Mouse (Mus musculus): ENCODE measurements around the gene Trim39. TPM values are rescaled to one million over a fixed set of nuclear protein-coding genes. Genes with fewer than 3 reads are reported as not detected.
"Not testable (repeated sequence)": the region's sequence is repeated elsewhere in the genome, so short reads cannot be mapped to it uniquely, and the experiment has no call there.

Trim39 gene
- polyA plus RNA-seq, 1 experiment from 2014 or later = 10.6 TPM

- Histone ChIP-seq H3K27me3 (replicated peaks; ENCODE audit: control insufficient read depth, insufficient read depth, low read length) (peaks cover 15% of the 10 kb centered on the region), H3K9me3 (ENCODE audit: control insufficient read depth, low read length) (no peaks in the 10 kb centered on the region), H3K4me1 (ENCODE audit: control insufficient read depth, insufficient read depth, low read length) (peaks cover 15% of the 10 kb centered on the region; the same call in 1 of the 2 replicates), H3K27ac (ENCODE audit: low read length) (no peak overlapping the region), H3K4me3 (ENCODE audit: low read length) (no peak overlapping the region), H3K4me2 (ENCODE audit: low read depth, low read length) (no peak overlapping the region), H3K9ac (ENCODE audit: low read depth, low read length) (no peak overlapping the region), H3K36me3 (ENCODE audit: control insufficient read depth, insufficient read depth, low read length) (no peaks in the 10 kb centered on the region)
- ATAC-seq = no peak
- WGBS = 42% methylated on average over 6 of the region's 6 CpGs
Observed at GRCm38 (mm10) chr17:36253087-36253600, 18.9 kb downstream of the Trim39 start.

GRCm38 (mm10) chr17:36252250-36252876 is 19.7 kb downstream of the Trim39 start:
- 9% methylated on average over 25 of the region's 25 CpGs for WGBS
- Histone ChIP-seq H3K36me3 (ENCODE audit: control insufficient read depth, insufficient read depth, low read length) (no peaks in the 10 kb centered on the region), H3K9ac (ENCODE audit: low read depth, low read length) (no peak overlapping the region), H3K4me3 (ENCODE audit: low read length) (peak overlapping the region; percentile 19; the same call in 1 of the 2 replicates), H3K27ac (ENCODE audit: low read length) (no peak overlapping the region), H3K9me3 (ENCODE audit: control insufficient read depth, low read length) (no peaks in the 10 kb centered on the region), H3K4me1 (ENCODE audit: control insufficient read depth, insufficient read depth, low read length) (peaks cover 11% of the 10 kb centered on the region; the same call in 1 of the 2 replicates), H3K27me3 (replicated peaks; ENCODE audit: control insufficient read depth, insufficient read depth, low read length) (peaks cover 15% of the 10 kb centered on the region), H3K4me2 (ENCODE audit: low read depth, low read length) (peak overlapping the region; percentile 46)
- ATAC-seq = peak; percentile 30; the same call in 1 of the 2 replicates

- Histone ChIP-seq H3K9ac (ENCODE audit: low read depth, low read length) (no peak overlapping the region), H3K4me2 (ENCODE audit: low read depth, low read length) (peak overlapping the region; percentile 45), H3K27me3 (replicated peaks; ENCODE audit: control insufficient read depth, insufficient read depth, low read length) (peaks cover 15% of the 10 kb centered on the region), H3K9me3 (ENCODE audit: control insufficient read depth, low read length) (no peaks in the 10 kb centered on the region), H3K4me3 (ENCODE audit: low read length) (peak overlapping the region; percentile 24), H3K36me3 (ENCODE audit: control insufficient read depth, insufficient read depth, low read length) (no peaks in the 10 kb centered on the region), H3K4me1 (ENCODE audit: control insufficient read depth, insufficient read depth, low read length) (peaks cover 7% of the 10 kb centered on the region; the same call in 1 of the 2 replicates), H3K27ac (ENCODE audit: low read length) (no peak overlapping the region)
- WGBS = 11% methylated on average over 33 of the region's 33 CpGs
- peak; percentile 58; the same call in 1 of the 2 replicates for ATAC-seq
Observed at GRCm38 (mm10) chr17:36248886-36249285, 23.2 kb downstream of the Trim39 start.

GRCm38 (mm10) chr17:36245741-36246140 is 26.3 kb downstream of the Trim39 start:
- H3K4me3 ChIP-seq (ENCODE audit: low read length) = no peak overlapping the region
- no peak for ATAC-seq
- H3K4me2 ChIP-seq (ENCODE audit: low read depth, low read length) = no peak overlapping the region
- no peaks in the 10 kb centered on the region for H3K36me3 ChIP-seq (ENCODE audit: control insufficient read depth, insufficient read depth, low read length)
- H3K4me1 ChIP-seq (ENCODE audit: control insufficient read depth, insufficient read depth, low read length) = no peaks in the 10 kb centered on the region
- H3K9ac ChIP-seq (ENCODE audit: low read depth, low read length) = no peak overlapping the region
- H3K27me3 ChIP-seq (replicated peaks; ENCODE audit: control insufficient read depth, insufficient read depth, low read length) = peaks cover 17% of the 10 kb centered on the region
- H3K27ac ChIP-seq (ENCODE audit: low read length) = no peak overlapping the region
- no peaks in the 10 kb centered on the region for H3K9me3 ChIP-seq (ENCODE audit: control insufficient read depth, low read length)
- 82% methylated on average over 2 of the region's 2 CpGs for WGBS

- H3K4me2 ChIP-seq (ENCODE audit: low read depth, low read length) = no peak overlapping the region
- no peak for ATAC-seq
- WGBS = 39% methylated on average over 5 of the region's 5 CpGs
Observed at GRCm38 (mm10) chr17:36244031-36244430, 28.0 kb downstream of the Trim39 start.

GRCm38 (mm10) chr17:36240637-36241213 is 31.3 kb downstream of the Trim39 start:
- Histone ChIP-seq H3K4me3 (ENCODE audit: low read length) (no peak overlapping the region), H3K36me3 (ENCODE audit: control insufficient read depth, insufficient read depth, low read length) (no peaks in the 10 kb centered on the region), H3K27ac (ENCODE audit: low read length) (no peak overlapping the region), H3K4me2 (ENCODE audit: low read depth, low read length) (no peak overlapping the region), H3K9ac (ENCODE audit: low read depth, low read length) (no peak overlapping the region), H3K9me3 (ENCODE audit: control insufficient read depth, low read length) (no peaks in the 10 kb centered on the region), H3K4me1 (ENCODE audit: control insufficient read depth, insufficient read depth, low read length) (peaks cover 5% of the 10 kb centered on the region; the same call in 1 of the 2 replicates), H3K27me3 (replicated peaks; ENCODE audit: control insufficient read depth, insufficient read depth, low read length) (peaks cover 20% of the 10 kb centered on the region)
- 7% methylated on average over 5 of the region's 5 CpGs for WGBS
- no peak for ATAC-seq

More at GRCm38 (mm10) chr17:36244031-36244430, 28.0 kb downstream of the Trim39 start:
- Histone ChIP-seq H3K27me3 (replicated peaks; ENCODE audit: control insufficient read depth, insufficient read depth, low read length) (peaks cover 9% of the 10 kb centered on the region), H3K4me3 (ENCODE audit: low read length) (no peak overlapping the region), H3K36me3 (ENCODE audit: control insufficient read depth, insufficient read depth, low read length) (no peaks in the 10 kb centered on the region), H3K27ac (ENCODE audit: low read length) (no peak overlapping the region), H3K9me3 (ENCODE audit: control insufficient read depth, low read length) (no peaks in the 10 kb centered on the region), H3K9ac (ENCODE audit: low read depth, low read length) (no peak overlapping the region), H3K4me1 (ENCODE audit: control insufficient read depth, insufficient read depth, low read length) (no peaks in the 10 kb centered on the region)

GRCm38 (mm10) chr17:36237321-36237921 is 34.6 kb downstream of the Trim39 start:
- no peaks in the 10 kb centered on the region for H3K9me3 ChIP-seq (ENCODE audit: control insufficient read depth, low read length)
- peaks cover 31% of the 10 kb centered on the region for H3K27me3 ChIP-seq (replicated peaks; ENCODE audit: control insufficient read depth, insufficient read depth, low read length)
- H3K9ac ChIP-seq (ENCODE audit: low read depth, low read length) = peak overlapping the region; percentile 62
- WGBS = 3% methylated on average over 27 of the region's 27 CpGs
- peak; percentile 52 for ATAC-seq
- H3K36me3 ChIP-seq (ENCODE audit: control insufficient read depth, insufficient read depth, low read length) = no peaks in the 10 kb centered on the region
- peaks cover 5% of the 10 kb centered on the region; the same call in 1 of the 2 replicates for H3K4me1 ChIP-seq (ENCODE audit: control insufficient read depth, insufficient read depth, low read length)
- no peak overlapping the region for H3K27ac ChIP-seq (ENCODE audit: low read length)
- H3K4me3 ChIP-seq (ENCODE audit: low read length) = peak overlapping the region; percentile 48
- peak overlapping the region; percentile 80 for H3K4me2 ChIP-seq (ENCODE audit: low read depth, low read length)

GRCm38 (mm10) chr17:36235300-36235699 is 36.7 kb downstream of the Trim39 start:
- H3K27ac ChIP-seq (ENCODE audit: low read length) = not testable (repeated sequence)

GRCm38 (mm10) chr17:36233572-36233971 is 38.5 kb downstream of the Trim39 start:
- Histone ChIP-seq H3K36me3 (ENCODE audit: control insufficient read depth, insufficient read depth, low read length) (no peaks in the 10 kb centered on the region), H3K4me3 (ENCODE audit: low read length) (no peak overlapping the region), H3K9ac (ENCODE audit: low read depth, low read length) (no peak overlapping the region), H3K4me1 (ENCODE audit: control insufficient read depth, insufficient read depth, low read length) (peaks cover 5% of the 10 kb centered on the region; the same call in 1 of the 2 replicates), H3K27me3 (replicated peaks; ENCODE audit: control insufficient read depth, insufficient read depth, low read length) (peaks cover 50% of the 10 kb centered on the region), H3K9me3 (ENCODE audit: control insufficient read depth, low read length) (no peaks in the 10 kb centered on the region), H3K27ac (ENCODE audit: low read length) (no peak overlapping the region), H3K4me2 (ENCODE audit: low read depth, low read length) (no peak overlapping the region)
- no peak for ATAC-seq
- 80% methylated on average over 5 of the region's 5 CpGs for WGBS

More at GRCm38 (mm10) chr17:36235300-36235699, 36.7 kb downstream of the Trim39 start:
- peaks cover 42% of the 10 kb centered on the region for H3K27me3 ChIP-seq (replicated peaks; ENCODE audit: control insufficient read depth, insufficient read depth, low read length)
- not testable (repeated sequence) for H3K4me2 ChIP-seq (ENCODE audit: low read depth, low read length); H3K4me3 ChIP-seq (ENCODE audit: low read length); ATAC-seq; H3K9me3 ChIP-seq (ENCODE audit: control insufficient read depth, low read length); H3K9ac ChIP-seq (ENCODE audit: low read depth, low read length); H3K4me1 ChIP-seq (ENCODE audit: control insufficient read depth, insufficient read depth, low read length); H3K36me3 ChIP-seq (ENCODE audit: control insufficient read depth, insufficient read depth, low read length)
- WGBS = 16% methylated on average over 8 of the region's 9 CpGs
